Mouse (Mus musculus) limb, embryonic 11.5 days (tissue): Measurements from ENCODE around the gene Ube2f. TPM values are rescaled to one million over a fixed set of nuclear protein-coding genes. Genes with fewer than 3 reads are reported as not detected.
A peak's percentile ranks its signal among the peaks of the same experiment; 100 is the strongest.

Experiments used
- ATAC-seq: fragments of 200-750 bp; cut with Nextera tagmentation; 2 replicates; pipeline ENCODE4 v1.8.0; 2017; ENCODE audit warnings: low read depth; ENCODE audit not compliant: insufficient number of reproducible peaks, low FRiP score, low TSS enrichment
- DNase-seq: peaks from one replicate; pipeline ENCODE4 v3.0.0-alpha.2; 2015; ENCODE audit warnings: low spot score
- H3K27ac ChIP-seq: fragments of 300-500 bp; sonication (generic); replicated peaks from 2 replicates; pipeline ENCODE4 v1.5.1; 2014; ENCODE audit warnings: low read depth, mild to moderate bottlenecking, low read length
- H3K27me3 ChIP-seq: fragments of 300-500 bp; sonication (generic); 2 replicates; pipeline ENCODE4 v1.6.1; 2014; ENCODE audit warnings: mild to moderate bottlenecking, low read length, mixed read lengths; ENCODE audit not compliant: control insufficient read depth, insufficient read depth
- H3K36me3 ChIP-seq: fragments of 300-500 bp; sonication (generic); 2 replicates; pipeline ENCODE4 v1.6.1; 2014; ENCODE audit warnings: mild to moderate bottlenecking, low read length, moderate library complexity, mixed read lengths; ENCODE audit not compliant: control insufficient read depth, insufficient read depth
- H3K4me1 ChIP-seq: fragments of 300-500 bp; sonication (generic); 2 replicates; pipeline ENCODE4 v1.6.1; 2014; ENCODE audit warnings: low read length, mixed read lengths; ENCODE audit not compliant: control insufficient read depth, insufficient read depth
- H3K4me2 ChIP-seq: fragments of 300-500 bp; sonication (generic); 2 replicates; pipeline ENCODE4 v1.6.1; 2014; ENCODE audit warnings: low read depth, mild to moderate bottlenecking, moderate library complexity; ENCODE audit not compliant: severe bottlenecking
- H3K4me3 ChIP-seq: fragments of 300-500 bp; sonication (generic); 2 replicates; pipeline ENCODE4 v1.5.1; 2014; ENCODE audit warnings: low read depth, low read length
- H3K9ac ChIP-seq: fragments of 300-500 bp; sonication (generic); 2 replicates; pipeline ENCODE4 v1.6.1; 2014; ENCODE audit warnings: mild to moderate bottlenecking, low read length
- H3K9me3 ChIP-seq: fragments of 300-500 bp; sonication (generic); 2 replicates; pipeline ENCODE4 v1.6.1; 2016; ENCODE audit warnings: low read length; ENCODE audit not compliant: control insufficient read depth
- WGBS: fragments of 180-500 bp; shearing (Covaris S2); extraction: QIAGEN DNeasy Blood & Tissue Kit; methylation state at CpG from one replicate; pipeline ENCODE4 v1.1.7; 2014; 5-methylcytosine and 5-hydroxymethylcytosine counted together
- polyA plus RNA-seq: library from polyadenylated mRNA; unstranded; fragments of >200 nt; fragmentation: Nextera tagmentation; extraction: Ambion mirVana; gene quantifications from 2 replicates; pipeline ENCODE4 v1.2.1, GENCODE M21; 2014

Ube2f gene
- polyA plus RNA-seq, 1 experiment from 2014 or later: 84.7 TPM

- Histone ChIP-seq H3K9ac (no peak overlapping the region), H3K27me3 (no peaks in the 10 kb centered on the region), H3K9me3 (no peaks in the 10 kb centered on the region), H3K4me3 (no peak overlapping the region), H3K4me2 (no peak overlapping the region), H3K27ac (no peak overlapping the region), H3K36me3 (no peaks in the 10 kb centered on the region), H3K4me1 (0 out of 2 replicates have a peak, but pooled peaks cover 2% of the 10 kb centered on the region)
- ATAC-seq: no peak
- DNase-seq: no peak
- WGBS: 91% methylated on average over 6 of the region's 6 CpGs
Observed at GRCm38 (mm10) chr1:91209785-91210184, 40.3 kb upstream of the Ube2f start.

GRCm38 (mm10) chr1:91211099-91211498, 39.0 kb upstream of the Ube2f start:
- ATAC-seq (no peak), DNase-seq (peak; percentile 72)
- H3K9ac ChIP-seq: no peak overlapping the region
- no peaks in the 10 kb centered on the region for H3K27me3 ChIP-seq
- H3K36me3 ChIP-seq: no peaks in the 10 kb centered on the region
- 63% methylated on average over 1 of the region's 1 CpGs for WGBS
- 0 out of 2 replicates have a peak, but pooled peaks cover 2% of the 10 kb centered on the region for H3K4me1 ChIP-seq
- no peak overlapping the region for H3K4me3 ChIP-seq
- H3K4me2 ChIP-seq: no peak overlapping the region
- H3K9me3 ChIP-seq: no peaks in the 10 kb centered on the region
- H3K27ac ChIP-seq: no peak overlapping the region

GRCm38 (mm10) chr1:91211591-91212008, 38.5 kb upstream of the Ube2f start:
- H3K27me3 ChIP-seq: no peaks in the 10 kb centered on the region
- DNase-seq (no peak), ATAC-seq (no peak)
- H3K4me1 ChIP-seq: 0 out of 2 replicates have a peak, but pooled peaks cover 2% of the 10 kb centered on the region
- WGBS: 81% methylated on average over 7 of the region's 7 CpGs
- H3K9me3 ChIP-seq: no peaks in the 10 kb centered on the region
- no peak overlapping the region for H3K4me2 ChIP-seq
- no peak overlapping the region for H3K4me3 ChIP-seq
- no peaks in the 10 kb centered on the region for H3K36me3 ChIP-seq
- no peak overlapping the region for H3K9ac ChIP-seq
- 0 out of 2 replicates have a peak overlapping the region, but pooled peaks have one; percentile 8 for H3K27ac ChIP-seq

- H3K9ac ChIP-seq: no peak overlapping the region
- 97% methylated on average over 1 of the region's 1 CpGs for WGBS
- no peak for DNase-seq
- no peak for ATAC-seq
- no peak overlapping the region for H3K4me2 ChIP-seq
- H3K36me3 ChIP-seq: no peaks in the 10 kb centered on the region
- no peaks in the 10 kb centered on the region for H3K9me3 ChIP-seq
- no peak overlapping the region for H3K4me3 ChIP-seq
- H3K27ac ChIP-seq: no peak overlapping the region
- H3K4me1 ChIP-seq: 0 out of 2 replicates have a peak, but pooled peaks cover 2% of the 10 kb centered on the region
- H3K27me3 ChIP-seq: no peaks in the 10 kb centered on the region
Observed at GRCm38 (mm10) chr1:91215264-91215663, 34.8 kb upstream of the Ube2f start.

- ATAC-seq (no peak), DNase-seq (no peak)
- Histone ChIP-seq H3K36me3 (no peaks in the 10 kb centered on the region), H3K4me2 (no peak overlapping the region), H3K9ac (no peak overlapping the region), H3K4me1 (0 out of 2 replicates have a peak, but pooled peaks cover 2% of the 10 kb centered on the region), H3K27ac (no peak overlapping the region), H3K27me3 (no peaks in the 10 kb centered on the region), H3K9me3 (no peaks in the 10 kb centered on the region), H3K4me3 (no peak overlapping the region)
- 61% methylated on average over 1 of the region's 1 CpGs for WGBS
Observed at GRCm38 (mm10) chr1:91215981-91216380, 34.1 kb upstream of the Ube2f start.

GRCm38 (mm10) chr1:91216504-91217267, 33.4 kb upstream of the Ube2f start:
- no peak for DNase-seq

GRCm38 (mm10) chr1:91219641-91220321, 30.3 kb upstream of the Ube2f start:
- no peak for ATAC-seq
- Histone ChIP-seq H3K9me3 (no peaks in the 10 kb centered on the region), H3K4me1 (no peaks in the 10 kb centered on the region), H3K36me3 (no peaks in the 10 kb centered on the region), H3K27me3 (no peaks in the 10 kb centered on the region), H3K27ac (no peak overlapping the region), H3K4me3 (no peak overlapping the region), H3K4me2 (no peak overlapping the region), H3K9ac (no peak overlapping the region)
- WGBS: 89% methylated on average over 7 of the region's 7 CpGs
- DNase-seq: no peak

More at GRCm38 (mm10) chr1:91216504-91217267, 33.4 kb upstream of the Ube2f start:
- H3K27ac ChIP-seq: no peak overlapping the region
- 0 out of 2 replicates have a peak, but pooled peaks cover 2% of the 10 kb centered on the region for H3K4me1 ChIP-seq
- H3K9me3 ChIP-seq: no peaks in the 10 kb centered on the region
- ATAC-seq: no peak
- 75% methylated on average over 10 of the region's 10 CpGs for WGBS
- no peak overlapping the region for H3K4me2 ChIP-seq
- no peak overlapping the region for H3K9ac ChIP-seq
- H3K4me3 ChIP-seq: no peak overlapping the region
- H3K27me3 ChIP-seq: no peaks in the 10 kb centered on the region
- no peaks in the 10 kb centered on the region for H3K36me3 ChIP-seq

GRCm38 (mm10) chr1:91220322-91220672, 29.8 kb upstream of the Ube2f start:
- Histone ChIP-seq H3K9me3 (no peaks in the 10 kb centered on the region), H3K4me2 (no peak overlapping the region), H3K27ac (no peak overlapping the region), H3K9ac (no peak overlapping the region), H3K4me1 (no peaks in the 10 kb centered on the region), H3K36me3 (no peaks in the 10 kb centered on the region), H3K27me3 (no peaks in the 10 kb centered on the region), H3K4me3 (no peak overlapping the region)
- ATAC-seq (no peak), DNase-seq (no peak)
- WGBS: 82% methylated on average over 3 of the region's 3 CpGs
